Mouse (Mus musculus): Measurements from ENCODE around the gene Mrpl14. TPM values are rescaled to one million over a fixed set of nuclear protein-coding genes. Genes with fewer than 3 reads are reported as not detected.

Mrpl14 gene
- total RNA-seq, 2 experiments from 2014 or later, result 99.5 to 139 TPM

GRCm38 (mm10) chr17:45709829-45710228 is 23.7 kb downstream of the Mrpl14 start:
- DNase-seq, result no peak
- H3K4me3 ChIP-seq, result no peak overlapping the region
- TF ChIP-seq CTCF (IDR thresholded peaks at IDR 0.05), result no peak
- no peak overlapping the region for H3K27ac ChIP-seq
- intact Hi-C loops (cut with DNase I), result no loop called here

- TF ChIP-seq CTCF (IDR thresholded peaks at IDR 0.05), result no peak
- intact Hi-C loops (cut with DNase I), result no loop called here
- no peak for DNase-seq
- H3K4me3 ChIP-seq, result no peak overlapping the region
- no peak overlapping the region for H3K27ac ChIP-seq
Observed at GRCm38 (mm10) chr17:45710407-45710806, 24.3 kb downstream of the Mrpl14 start.

- no peak for TF ChIP-seq CTCF (IDR thresholded peaks at IDR 0.05)
- intact Hi-C loops (cut with DNase I), result no loop called here
Observed at GRCm38 (mm10) chr17:45711525-45711924, 25.4 kb downstream of the Mrpl14 start.

GRCm38 (mm10) chr17:45718323-45718722 is 32.2 kb downstream of the Mrpl14 start:
- DNase-seq, result peak; percentile 83
- Histone ChIP-seq H3K4me3 (no peak overlapping the region), H3K27ac (no peak overlapping the region)
- peak; percentile 91 for TF ChIP-seq CTCF (IDR thresholded peaks at IDR 0.05)
- intact Hi-C loops (cut with DNase I), result loop anchor here (1.0 kb wide), 2 partner anchors 40 to 55 kb away; no protein-coding TSS in a partner anchor

More at GRCm38 (mm10) chr17:45711525-45711924, 25.4 kb downstream of the Mrpl14 start:
- DNase-seq, result no peak
- Histone ChIP-seq H3K4me3 (no peak overlapping the region), H3K27ac (no peak overlapping the region)

- intact Hi-C loops (cut with DNase I), result no loop called here
- Histone ChIP-seq H3K4me3 (peak overlapping the region; percentile 72), H3K27ac (peak overlapping the region; percentile 86)
- DNase-seq, result peak; percentile 86
- peak; percentile 89 for TF ChIP-seq CTCF (IDR thresholded peaks at IDR 0.05)
Observed at GRCm38 (mm10) chr17:45723732-45724573, 37.8 kb downstream of the Mrpl14 start.

- no peak for DNase-seq
- Histone ChIP-seq H3K27ac (peak overlapping the region; percentile 86), H3K4me3 (no peak overlapping the region)
- intact Hi-C loops (cut with DNase I), result no loop called here
- no peak for TF ChIP-seq CTCF (IDR thresholded peaks at IDR 0.05)
Observed at GRCm38 (mm10) chr17:45724574-45724921, 38.4 kb downstream of the Mrpl14 start.

- no peak for DNase-seq
- H3K27ac ChIP-seq, result peak overlapping the region; percentile 61
- no peak overlapping the region for H3K4me3 ChIP-seq
- TF ChIP-seq CTCF (IDR thresholded peaks at IDR 0.05), result no peak
- intact Hi-C loops (cut with DNase I), result no loop called here
Observed at GRCm38 (mm10) chr17:45726249-45726648, 40.1 kb downstream of the Mrpl14 start.

- no peak for DNase-seq
- no peak overlapping the region for H3K4me3 ChIP-seq
- H3K27ac ChIP-seq, result peak overlapping the region; percentile 90
- intact Hi-C loops (cut with DNase I), result no loop called here
- no peak for TF ChIP-seq CTCF (IDR thresholded peaks at IDR 0.05)
Observed at GRCm38 (mm10) chr17:45727481-45727880, 41.4 kb downstream of the Mrpl14 start.

GRCm38 (mm10) chr17:45727983-45728723 is 42.0 kb downstream of the Mrpl14 start:
- Histone ChIP-seq H3K4me3 (no peak overlapping the region), H3K27ac (peak overlapping the region; percentile 90)
- no peak for TF ChIP-seq CTCF (IDR thresholded peaks at IDR 0.05)
- intact Hi-C loops (cut with DNase I), result no loop called here
- peak; percentile 78 for DNase-seq

GRCm38 (mm10) chr17:45729387-45729786 is 43.3 kb downstream of the Mrpl14 start:
- no peak for TF ChIP-seq CTCF (IDR thresholded peaks at IDR 0.05)
- peak overlapping the region; percentile 90 for H3K27ac ChIP-seq
- intact Hi-C loops (cut with DNase I), result no loop called here
- DNase-seq, result peak; percentile 57
- no peak overlapping the region for H3K4me3 ChIP-seq

- H3K27ac ChIP-seq, result peak overlapping the region; percentile 90
- DNase-seq, result no peak
- no peak overlapping the region for H3K4me3 ChIP-seq
- intact Hi-C loops (cut with DNase I), result loop anchor here (2.0 kb wide), 1 partner anchor 402 kb away; no protein-coding TSS in a partner anchor
- TF ChIP-seq CTCF (IDR thresholded peaks at IDR 0.05), result no peak
Observed at GRCm38 (mm10) chr17:45730696-45731095, 44.6 kb downstream of the Mrpl14 start.

- Histone ChIP-seq H3K4me3 (peak overlapping the region; percentile 17; the same call in 1 of the 2 replicates), H3K27ac (peak overlapping the region; percentile 90)
- peak; percentile 99 for TF ChIP-seq CTCF (IDR thresholded peaks at IDR 0.05)
- DNase-seq, result peak; percentile 90
- intact Hi-C loops (cut with DNase I), result loop anchor here (2.0 kb wide), 1 partner anchor 401 kb away; no protein-coding TSS in a partner anchor
Observed at GRCm38 (mm10) chr17:45731172-45731864, 45.2 kb downstream of the Mrpl14 start.

Data from gastrocnemius, adult 2 months (tissue).